Mouse (Mus musculus) hindbrain, embryonic 12.5 days (tissue): ENCODE measurements around the gene Ap2b1. TPM values are rescaled to one million over a fixed set of nuclear protein-coding genes. Genes with fewer than 3 reads are reported as not detected.
A peak's percentile ranks its signal among the peaks of the same experiment; 100 is the strongest.
"Not testable (repeated sequence)": the region's sequence is repeated elsewhere in the genome, so short reads cannot be mapped to it uniquely, and the experiment has no call there.

Experiments
- ATAC-seq: fragments of 200-750 bp; cut with Nextera tagmentation; 2 replicates; pipeline ENCODE4 v1.8.0; 2017; ENCODE audit warnings: moderate TSS enrichment; ENCODE audit not compliant: low FRiP score
- H3K27ac ChIP-seq: fragments of 300-500 bp; sonication (generic); 2 replicates; pipeline ENCODE4 v1.5.1; 2016; ENCODE audit warnings: mild to moderate bottlenecking
- H3K27me3 ChIP-seq: fragments of 300-500 bp; sonication (generic); 2 replicates; pipeline ENCODE4 v1.6.1; 2016; ENCODE audit warnings: mild to moderate bottlenecking
- H3K36me3 ChIP-seq: fragments of 300-500 bp; sonication (generic); 2 replicates; pipeline ENCODE4 v1.6.1; 2016; ENCODE audit warnings: mild to moderate bottlenecking
- H3K4me1 ChIP-seq: fragments of 300-500 bp; sonication (generic); 2 replicates; pipeline ENCODE4 v1.6.1; 2016
- H3K4me2 ChIP-seq: fragments of 300-500 bp; sonication (generic); replicated peaks from 2 replicates; pipeline ENCODE4 v1.6.1; 2016; ENCODE audit warnings: mild to moderate bottlenecking
- H3K4me3 ChIP-seq: fragments of 300-500 bp; sonication (generic); 2 replicates; pipeline ENCODE4 v1.5.1; 2016; ENCODE audit warnings: mild to moderate bottlenecking
- H3K9ac ChIP-seq: fragments of 300-500 bp; sonication (generic); 2 replicates; pipeline ENCODE4 v1.6.1; 2016; ENCODE audit warnings: mild to moderate bottlenecking, moderate library complexity
- H3K9me3 ChIP-seq: fragments of 300-500 bp; sonication (generic); replicated peaks from 2 replicates; pipeline ENCODE4 v1.6.1; 2016; ENCODE audit warnings: mild to moderate bottlenecking
- WGBS: fragments of 180-500 bp; shearing (Covaris S2); methylation state at CpG from one replicate; pipeline ENCODE4 v1.1.7; 2016; 5-methylcytosine and 5-hydroxymethylcytosine counted together
- polyA plus RNA-seq: library from polyadenylated mRNA; unstranded; fragments of >200 nt; fragmentation: Nextera tagmentation; extraction: Ambion mirVana; gene quantifications from 2 replicates; pipeline ENCODE4 v1.2.1, GENCODE M21; 2016

The Ap2b1 gene
- 113 and 128 TPM in 2 replicates for polyA plus RNA-seq

DNA sequence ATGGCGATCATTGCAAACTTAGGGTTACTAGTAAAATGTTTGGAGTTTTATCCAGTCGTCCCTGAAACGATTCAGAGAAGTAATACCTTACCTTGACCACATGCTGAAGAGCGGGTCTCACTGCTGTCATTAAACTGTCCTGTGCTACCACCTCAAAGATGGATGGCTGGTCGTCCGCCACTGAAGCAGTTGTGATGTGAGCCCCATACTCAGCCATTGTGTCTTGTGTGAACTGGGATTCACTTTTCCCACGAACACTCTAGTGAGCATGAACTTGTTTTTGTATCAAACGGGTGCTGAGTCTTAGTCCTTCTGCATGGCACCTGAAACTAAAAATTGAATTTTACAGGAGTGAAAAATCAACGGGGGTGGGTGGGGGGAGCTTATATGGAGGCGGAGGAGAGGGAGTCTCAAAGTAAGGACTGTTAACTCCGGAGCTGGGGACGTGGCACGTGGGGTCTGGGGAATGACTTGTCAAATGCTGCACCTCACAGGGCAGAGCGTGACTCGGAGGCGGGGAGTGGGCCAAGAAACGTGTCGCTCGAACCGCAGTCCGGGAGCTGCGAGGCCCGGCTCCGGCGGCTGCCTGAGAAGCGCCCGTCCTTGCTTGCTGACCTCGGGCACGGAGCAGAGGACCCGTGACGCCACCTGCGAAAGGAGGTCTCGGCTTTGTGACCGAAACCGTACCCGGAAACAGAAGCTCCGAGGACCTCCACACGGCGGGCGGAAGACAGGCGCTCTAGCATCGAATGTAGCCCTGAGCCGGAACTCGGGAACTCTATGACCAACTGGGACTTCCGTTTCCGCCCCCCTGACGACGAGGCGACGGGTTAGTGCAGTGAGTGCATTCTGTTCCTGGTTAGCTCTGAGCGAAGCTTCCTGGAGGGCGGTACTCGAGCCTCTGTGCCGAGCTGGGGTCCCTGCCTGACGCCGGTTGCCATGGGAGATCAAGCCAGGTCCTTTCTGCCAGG, at the start of gene Ap2b1:
Ap2b1 (plus strand) TSS at position 800 of the 971 bp plus-strand sequence.
- H3K9me3 ChIP-seq: no peaks in the 10 kb centered on the region
- no peaks in the 10 kb centered on the region for H3K27me3 ChIP-seq
- peaks cover 20% of the 10 kb centered on the region for H3K36me3 ChIP-seq
- peaks cover 25% of the 10 kb centered on the region for H3K4me1 ChIP-seq
- H3K4me2 ChIP-seq: peak within 1 kb of the TSS; percentile 83
- H3K4me3 ChIP-seq: peak within 1 kb of the TSS; percentile 80
- peak within 1 kb of the TSS; percentile 84 for H3K9ac ChIP-seq
- peak; percentile 92 for ATAC-seq
- 3% methylated on average over 56 of the region's 56 CpGs for WGBS
- H3K27ac ChIP-seq: peak within 1 kb of the TSS; percentile 91

GRCm38 (mm10) chr11:83257211-83257610, 41.6 kb upstream of the Ap2b1 start:
- not testable (repeated sequence) for ATAC-seq
- 64% methylated on average over 5 of the region's 5 CpGs for WGBS

GRCm38 (mm10) chr11:83262673-83263072, 36.2 kb upstream of the Ap2b1 start:
- Histone ChIP-seq H3K27me3 (no peaks in the 10 kb centered on the region), H3K9ac (no peak overlapping the region), H3K4me2 (no peak overlapping the region), H3K36me3 (no peaks in the 10 kb centered on the region), H3K4me3 (no peak overlapping the region), H3K4me1 (no peaks in the 10 kb centered on the region), H3K27ac (no peak overlapping the region), H3K9me3 (no peaks in the 10 kb centered on the region)
- WGBS: 98% methylated on average over 1 of the region's 1 CpGs
- no peak for ATAC-seq

More at GRCm38 (mm10) chr11:83257211-83257610, 41.6 kb upstream of the Ap2b1 start:
- not testable (repeated sequence) for H3K4me1 ChIP-seq, H3K9ac ChIP-seq, H3K27ac ChIP-seq, H3K27me3 ChIP-seq, H3K4me2 ChIP-seq, H3K9me3 ChIP-seq, H3K36me3 ChIP-seq, H3K4me3 ChIP-seq

DNA sequence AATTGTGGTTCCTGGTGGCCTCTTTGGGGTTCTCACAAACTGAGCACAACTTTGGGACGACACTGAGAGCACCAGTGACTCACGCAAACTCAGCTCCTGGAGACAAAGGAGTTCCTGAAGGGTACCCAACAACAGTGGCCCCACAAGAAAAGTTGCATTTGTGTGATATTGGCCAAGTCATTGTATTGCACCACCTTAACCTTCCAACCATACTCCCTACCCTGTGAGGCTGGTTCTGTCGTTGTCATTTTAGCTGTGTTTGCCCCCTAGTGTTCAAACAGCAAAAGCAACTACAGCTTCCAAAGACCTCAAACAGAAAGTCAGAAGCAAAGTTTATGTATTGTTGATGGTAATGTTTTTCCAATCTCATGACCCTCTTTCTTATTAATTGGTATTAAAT, 35.7 kb upstream of the Ap2b1 start:
- no peak overlapping the region for H3K27ac ChIP-seq
- H3K27me3 ChIP-seq: no peaks in the 10 kb centered on the region
- no peaks in the 10 kb centered on the region for H3K4me1 ChIP-seq
- H3K9me3 ChIP-seq: no peaks in the 10 kb centered on the region
- 59% methylated on average over 3 of the region's 3 CpGs for WGBS
- H3K9ac ChIP-seq: no peak overlapping the region
- H3K4me2 ChIP-seq: no peak overlapping the region
- no peaks in the 10 kb centered on the region for H3K36me3 ChIP-seq
- ATAC-seq: no peak
- no peak overlapping the region for H3K4me3 ChIP-seq

- Histone ChIP-seq H3K4me1 (peaks cover 3% of the 10 kb centered on the region; the same call in 1 of the 2 replicates), H3K27me3 (no peaks in the 10 kb centered on the region), H3K4me2 (peak overlapping the region; percentile 57), H3K27ac (peak overlapping the region; percentile 73), H3K9ac (peak overlapping the region; percentile 46), H3K4me3 (peak overlapping the region; percentile 46), H3K9me3 (no peaks in the 10 kb centered on the region), H3K36me3 (no peaks in the 10 kb centered on the region)
- WGBS: 1% methylated on average over 6 of the region's 6 CpGs
- ATAC-seq: peak; percentile 75
These were observed 28.0 kb upstream of the Ap2b1 start for GRCm38 (mm10) chr11:83270842-83271150.

GRCm38 (mm10) chr11:83271151-83271950, 27.5 kb upstream of the Ap2b1 start:
- H3K9ac ChIP-seq: peak overlapping the region; percentile 46
- H3K9me3 ChIP-seq: no peaks in the 10 kb centered on the region
- peak overlapping the region; percentile 46 for H3K4me3 ChIP-seq
- H3K27ac ChIP-seq: peak overlapping the region; percentile 73
- H3K4me1 ChIP-seq: peaks cover 3% of the 10 kb centered on the region; the same call in 1 of the 2 replicates
- H3K4me2 ChIP-seq: peak overlapping the region; percentile 57
- H3K36me3 ChIP-seq: no peaks in the 10 kb centered on the region
- under 1% methylated on average over 26 of the region's 26 CpGs for WGBS
- H3K27me3 ChIP-seq: 0 out of 2 replicates have a peak, but pooled peaks cover 4% of the 10 kb centered on the region
- peak; percentile 87 for ATAC-seq

DNA sequence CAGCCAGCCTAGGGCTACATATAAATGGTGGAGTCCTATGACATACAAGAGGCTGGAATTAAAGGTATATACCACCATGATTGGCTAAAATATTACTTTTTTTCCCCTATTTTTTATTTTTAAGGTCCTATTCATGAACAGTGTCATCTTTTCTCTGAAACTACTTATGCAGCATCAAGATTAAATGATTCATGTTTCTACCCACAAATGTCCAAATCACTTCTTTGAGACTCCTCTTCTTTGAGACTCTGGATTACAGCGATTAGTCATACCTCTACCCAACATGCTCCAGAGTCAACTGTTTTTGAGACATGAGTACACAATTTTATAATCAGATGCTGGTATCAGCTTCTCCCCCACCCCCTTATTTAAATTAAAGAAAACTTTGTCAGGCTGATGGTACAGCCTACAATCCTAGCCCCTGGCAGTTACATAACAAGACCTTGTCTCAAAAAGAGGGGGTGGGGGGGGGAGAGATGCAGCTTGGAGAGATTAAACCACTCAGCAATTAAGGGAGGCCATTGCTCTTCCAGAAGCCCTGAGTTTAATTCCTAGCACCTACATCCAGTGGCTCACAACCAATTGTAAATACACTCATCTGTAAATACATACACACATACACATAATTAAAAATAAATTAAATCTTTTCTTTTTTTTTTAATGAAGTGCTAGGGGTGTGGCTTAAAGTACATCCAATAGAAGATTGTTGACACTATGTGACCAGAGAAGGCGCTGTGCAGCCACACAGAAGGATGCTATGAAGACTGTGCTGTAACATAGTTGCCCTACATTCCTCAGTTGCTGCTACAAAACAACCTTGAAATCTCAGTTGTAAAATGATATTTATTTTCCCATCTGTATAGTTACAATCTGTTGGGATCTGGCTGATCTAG, 26.6 kb upstream of the Ap2b1 start:
- peak overlapping the region; percentile 64; the same call in 1 of the 2 replicates for H3K27ac ChIP-seq
- WGBS: 14% methylated on average over 2 of the region's 2 CpGs
- H3K27me3 ChIP-seq: 0 out of 2 replicates have a peak, but pooled peaks cover 4% of the 10 kb centered on the region
- no peaks in the 10 kb centered on the region for H3K36me3 ChIP-seq
- H3K9ac ChIP-seq: no peak overlapping the region
- H3K4me1 ChIP-seq: peaks cover 3% of the 10 kb centered on the region; the same call in 1 of the 2 replicates
- 0 out of 2 replicates have a peak, but pooled peaks have one; percentile 26 for ATAC-seq
- 0 out of 2 replicates have a peak overlapping the region, but pooled peaks have one; percentile 13 for H3K4me2 ChIP-seq
- H3K4me3 ChIP-seq: no peak overlapping the region
- no peaks in the 10 kb centered on the region for H3K9me3 ChIP-seq

DNA sequence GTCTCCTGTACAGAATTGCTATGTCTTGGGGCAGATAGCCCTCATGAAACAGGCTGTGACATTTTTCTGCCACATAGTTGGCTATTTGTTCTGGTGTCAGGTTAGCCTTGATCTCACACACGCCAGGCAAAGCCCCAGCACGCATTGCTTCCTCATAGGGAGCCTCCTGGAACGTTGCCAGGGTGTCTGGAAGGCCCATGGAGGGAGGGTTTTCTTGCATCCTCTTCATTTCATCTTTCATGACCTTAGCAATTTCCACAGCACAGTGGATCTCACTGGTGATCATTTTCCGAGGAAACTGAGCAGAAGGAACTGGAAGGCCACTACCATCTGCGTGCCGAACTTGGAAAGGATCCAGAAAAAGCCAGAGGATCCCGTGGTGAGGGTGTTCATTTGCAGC, 22.6 kb upstream of the Ap2b1 start:
- ATAC-seq: no peak
- H3K4me1 ChIP-seq: no peaks in the 10 kb centered on the region
- 69% methylated on average over 7 of the region's 7 CpGs for WGBS
- no peaks in the 10 kb centered on the region for H3K9me3 ChIP-seq
- no peak overlapping the region for H3K9ac ChIP-seq
- H3K27ac ChIP-seq: no peak overlapping the region
- H3K27me3 ChIP-seq: 0 out of 2 replicates have a peak, but pooled peaks cover 4% of the 10 kb centered on the region
- H3K36me3 ChIP-seq: no peaks in the 10 kb centered on the region
- H3K4me2 ChIP-seq: no peak overlapping the region
- H3K4me3 ChIP-seq: no peak overlapping the region

DNA sequence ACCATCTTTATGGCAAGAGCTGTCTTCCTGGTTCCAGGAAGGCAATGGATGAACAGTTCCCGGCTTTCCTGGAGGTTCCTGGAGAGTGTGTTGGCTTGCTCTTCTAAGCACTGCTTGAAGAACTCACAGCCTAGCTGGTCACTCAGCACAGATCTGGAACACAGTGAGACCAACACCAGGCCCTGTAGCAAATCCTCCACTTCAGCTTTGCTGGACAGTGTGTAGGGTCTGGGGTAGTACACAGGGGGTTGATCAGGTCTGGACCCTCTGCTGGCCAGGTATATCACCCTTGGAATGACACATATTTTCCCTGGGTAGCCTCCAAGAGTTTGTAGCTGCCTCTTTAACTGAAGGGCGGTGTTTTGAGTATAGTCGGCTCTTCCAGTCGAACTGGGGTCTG, 19.8 kb upstream of the Ap2b1 start:
- Histone ChIP-seq H3K4me2 (no peak overlapping the region), H3K27me3 (0 out of 2 replicates have a peak, but pooled peaks cover 4% of the 10 kb centered on the region), H3K4me1 (no peaks in the 10 kb centered on the region), H3K27ac (no peak overlapping the region), H3K36me3 (no peaks in the 10 kb centered on the region), H3K4me3 (no peak overlapping the region), H3K9ac (no peak overlapping the region), H3K9me3 (no peaks in the 10 kb centered on the region)
- 85% methylated on average over 4 of the region's 4 CpGs for WGBS
- ATAC-seq: no peak

GRCm38 (mm10) chr11:83279691-83280090, 19.1 kb upstream of the Ap2b1 start:
- 82% methylated on average over 6 of the region's 6 CpGs for WGBS
- no peak overlapping the region for H3K9ac ChIP-seq

GRCm38 (mm10) chr11:83282084-83282483, 16.7 kb upstream of the Ap2b1 start:
- Histone ChIP-seq H3K9ac (no peak overlapping the region), H3K36me3 (no peaks in the 10 kb centered on the region), H3K4me3 (no peak overlapping the region), H3K27ac (no peak overlapping the region), H3K27me3 (no peaks in the 10 kb centered on the region), H3K4me1 (no peaks in the 10 kb centered on the region), H3K9me3 (no peaks in the 10 kb centered on the region), H3K4me2 (no peak overlapping the region)
- 58% methylated on average over 2 of the region's 2 CpGs for WGBS
- no peak for ATAC-seq

More at GRCm38 (mm10) chr11:83279691-83280090, 19.1 kb upstream of the Ap2b1 start:
- H3K36me3 ChIP-seq: no peaks in the 10 kb centered on the region
- no peaks in the 10 kb centered on the region for H3K4me1 ChIP-seq
- 0 out of 2 replicates have a peak, but pooled peaks cover 4% of the 10 kb centered on the region for H3K27me3 ChIP-seq
- no peak overlapping the region for H3K4me3 ChIP-seq
- no peaks in the 10 kb centered on the region for H3K9me3 ChIP-seq
- H3K27ac ChIP-seq: no peak overlapping the region
- ATAC-seq: no peak
- H3K4me2 ChIP-seq: no peak overlapping the region
